Mouse (Mus musculus) liver, embryonic 15.5 days (tissue): ENCODE measurements around the gene Hcar2. TPM values are rescaled to one million over a fixed set of nuclear protein-coding genes. Genes with fewer than 3 reads are reported as not detected.

Source experiments
- ATAC-seq: fragments of 200-750 bp; cut with Nextera tagmentation; 2 replicates; pipeline ENCODE4 v1.8.0; 2017; ENCODE audit warnings: moderate number of reproducible peaks, mild to moderate bottlenecking, moderate library complexity; ENCODE audit not compliant: insufficient read depth
- H3K27ac ChIP-seq: fragments of 300-500 bp; sonication (generic); replicated peaks from 2 replicates; pipeline ENCODE4 v1.5.1; 2015; ENCODE audit warnings: mild to moderate bottlenecking, inconsistent platforms
- H3K27me3 ChIP-seq: fragments of 300-500 bp; sonication (generic); 2 replicates; pipeline ENCODE4 v1.6.1; 2015; ENCODE audit warnings: mild to moderate bottlenecking, inconsistent platforms
- H3K36me3 ChIP-seq: fragments of 300-500 bp; sonication (generic); replicated peaks from 2 replicates; pipeline ENCODE4 v1.6.1; 2015; ENCODE audit warnings: moderate library complexity, mild to moderate bottlenecking, inconsistent platforms
- H3K4me1 ChIP-seq: fragments of 300-500 bp; sonication (generic); replicated peaks from 2 replicates; pipeline ENCODE4 v1.6.1; 2015; ENCODE audit warnings: inconsistent platforms
- H3K4me2 ChIP-seq: fragments of 300-500 bp; sonication (generic); 2 replicates; pipeline ENCODE4 v1.6.1; 2015; ENCODE audit warnings: moderate library complexity, mild to moderate bottlenecking, inconsistent platforms
- H3K4me3 ChIP-seq: fragments of 300-500 bp; sonication (generic); replicated peaks from 2 replicates; pipeline ENCODE4 v1.5.1; 2015; ENCODE audit warnings: mild to moderate bottlenecking, inconsistent platforms
- H3K9ac ChIP-seq: fragments of 300-500 bp; sonication (generic); 2 replicates; pipeline ENCODE4 v1.6.1; 2015; ENCODE audit warnings: moderate library complexity, mild to moderate bottlenecking, inconsistent platforms
- H3K9me3 ChIP-seq: fragments of 300-500 bp; sonication (generic); replicated peaks from 2 replicates; pipeline ENCODE4 v1.6.1; 2016; ENCODE audit warnings: inconsistent platforms
- WGBS: fragments of 180-500 bp; shearing (Covaris S2); methylation state at CpG from one replicate; pipeline ENCODE4 v1.1.7; 2015; ENCODE audit warnings: mixed read lengths; ENCODE audit not compliant: insufficient replicate concordance; 5-methylcytosine and 5-hydroxymethylcytosine counted together
- polyA plus RNA-seq: library from polyadenylated mRNA; unstranded; fragments of >200 nt; fragmentation: Nextera tagmentation; extraction: Ambion mirVana; gene quantifications from 2 replicates; pipeline ENCODE4 v1.2.1, GENCODE M21; 2015

Gene Hcar2
- polyA plus RNA-seq, result 0.18 and 0.32 TPM in 2 replicates

- Histone ChIP-seq H3K4me2 (no peak within 1 kb of the TSS), H3K4me1 (peaks cover 11% of the 10 kb centered on the region), H3K4me3 (no peak within 1 kb of the TSS), H3K9ac (no peak within 1 kb of the TSS), H3K36me3 (no peaks in the 10 kb centered on the region), H3K27ac (no peak within 1 kb of the TSS), H3K27me3 (no peaks in the 10 kb centered on the region), H3K9me3 (no peaks in the 10 kb centered on the region)
- WGBS, result 55% methylated on average over 12 of the region's 12 CpGs
- no peak for ATAC-seq
Measured at GRCm38 (mm10) chr5:123865365-123865764, at the start of gene Hcar2. Gene Hcar2 (minus strand): TSS chr5:123865499.

- H3K9me3 ChIP-seq, result no peaks in the 10 kb centered on the region
- H3K4me2 ChIP-seq, result no peak overlapping the region
- no peak overlapping the region for H3K27ac ChIP-seq
- 70% methylated on average over 3 of the region's 3 CpGs for WGBS
- H3K9ac ChIP-seq, result no peak overlapping the region
- no peaks in the 10 kb centered on the region for H3K27me3 ChIP-seq
- no peak for ATAC-seq
- peaks cover 65% of the 10 kb centered on the region for H3K36me3 ChIP-seq
- no peaks in the 10 kb centered on the region for H3K4me1 ChIP-seq
- no peak overlapping the region for H3K4me3 ChIP-seq
Measured at GRCm38 (mm10) chr5:123914852-123915251, 49.6 kb upstream of the Hcar2 start.

- Histone ChIP-seq H3K36me3 (peaks cover 34% of the 10 kb centered on the region), H3K9ac (peak overlapping the region; percentile 94), H3K4me2 (peak overlapping the region; percentile 95), H3K9me3 (no peaks in the 10 kb centered on the region), H3K27ac (peak overlapping the region; percentile 83), H3K27me3 (no peaks in the 10 kb centered on the region), H3K4me1 (peaks cover 27% of the 10 kb centered on the region), H3K4me3 (peak overlapping the region; percentile 93)
- 2% methylated on average over 10 of the region's 10 CpGs for WGBS
- ATAC-seq, result no peak
Measured at GRCm38 (mm10) chr5:123907631-123907977, 42.3 kb upstream of the Hcar2 start.

GRCm38 (mm10) chr5:123906976-123907630 lies 41.8 kb upstream of the Hcar2 start, which contains the start of gene Denr:
Gene Denr (plus strand): TSS chr5:123907175.
- Histone ChIP-seq H3K4me2 (peak within 1 kb of the TSS; percentile 95), H3K9me3 (no peaks in the 10 kb centered on the region), H3K27me3 (no peaks in the 10 kb centered on the region), H3K27ac (peak within 1 kb of the TSS; percentile 83), H3K4me1 (peaks cover 27% of the 10 kb centered on the region), H3K4me3 (peak within 1 kb of the TSS; percentile 93), H3K36me3 (peaks cover 32% of the 10 kb centered on the region), H3K9ac (peak within 1 kb of the TSS; percentile 94)
- under 1% methylated on average over 61 of the region's 61 CpGs for WGBS
- ATAC-seq, result peak; percentile 93

- 58% methylated on average over 17 of the region's 17 CpGs for WGBS
- Histone ChIP-seq H3K9me3 (no peaks in the 10 kb centered on the region), H3K36me3 (peaks cover 27% of the 10 kb centered on the region), H3K27me3 (no peaks in the 10 kb centered on the region), H3K4me3 (peak overlapping the region; percentile 93), H3K9ac (no peak overlapping the region), H3K4me1 (peaks cover 27% of the 10 kb centered on the region), H3K4me2 (peak overlapping the region; percentile 95), H3K27ac (0 out of 2 replicates have a peak overlapping the region, but pooled peaks have one; percentile 41)
- ATAC-seq, result no peak
Measured at GRCm38 (mm10) chr5:123906146-123906975, 41.1 kb upstream of the Hcar2 start.

GRCm38 (mm10) chr5:123904059-123904672 lies 38.9 kb upstream of the Hcar2 start:
- Histone ChIP-seq H3K4me3 (no peak overlapping the region), H3K9me3 (no peaks in the 10 kb centered on the region), H3K27ac (no peak overlapping the region), H3K36me3 (peaks cover 10% of the 10 kb centered on the region), H3K9ac (no peak overlapping the region), H3K4me1 (peaks cover 27% of the 10 kb centered on the region), H3K27me3 (no peaks in the 10 kb centered on the region), H3K4me2 (no peak overlapping the region)
- no peak for ATAC-seq
- WGBS, result 59% methylated on average over 11 of the region's 11 CpGs

- Histone ChIP-seq H3K27ac (no peak overlapping the region), H3K4me2 (no peak overlapping the region), H3K4me1 (peaks cover 3% of the 10 kb centered on the region; the same call in 1 of the 2 replicates), H3K4me3 (no peak overlapping the region), H3K9me3 (no peaks in the 10 kb centered on the region), H3K9ac (no peak overlapping the region), H3K36me3 (no peaks in the 10 kb centered on the region), H3K27me3 (no peaks in the 10 kb centered on the region)
- no peak for ATAC-seq
- 41% methylated on average over 13 of the region's 13 CpGs for WGBS
Measured at GRCm38 (mm10) chr5:123897352-123897751, 32.1 kb upstream of the Hcar2 start.

- Histone ChIP-seq H3K4me3 (no peak overlapping the region), H3K9me3 (no peaks in the 10 kb centered on the region), H3K27ac (no peak overlapping the region), H3K4me1 (peaks cover 7% of the 10 kb centered on the region; the same call in 1 of the 2 replicates), H3K4me2 (no peak overlapping the region), H3K36me3 (no peaks in the 10 kb centered on the region), H3K27me3 (no peaks in the 10 kb centered on the region), H3K9ac (no peak overlapping the region)
- 66% methylated on average over 11 of the region's 11 CpGs for WGBS
- ATAC-seq, result no peak
Measured at GRCm38 (mm10) chr5:123896395-123896794, 31.1 kb upstream of the Hcar2 start.

GRCm38 (mm10) chr5:123893520-123893919 lies 28.2 kb upstream of the Hcar2 start:
- Histone ChIP-seq H3K9ac (no peak overlapping the region), H3K27ac (no peak overlapping the region), H3K4me2 (no peak overlapping the region), H3K9me3 (no peaks in the 10 kb centered on the region), H3K4me3 (no peak overlapping the region), H3K4me1 (peaks cover 13% of the 10 kb centered on the region; the same call in 1 of the 2 replicates), H3K27me3 (no peaks in the 10 kb centered on the region), H3K36me3 (no peaks in the 10 kb centered on the region)
- 57% methylated on average over 5 of the region's 5 CpGs for WGBS
- ATAC-seq, result no peak

GRCm38 (mm10) chr5:123891669-123892068 lies 26.4 kb upstream of the Hcar2 start:
- no peaks in the 10 kb centered on the region for H3K9me3 ChIP-seq
- 15% methylated on average over 6 of the region's 6 CpGs for WGBS
- no peaks in the 10 kb centered on the region for H3K27me3 ChIP-seq
- ATAC-seq, result no peak
- no peak overlapping the region for H3K4me2 ChIP-seq
- H3K36me3 ChIP-seq, result no peaks in the 10 kb centered on the region
- H3K4me1 ChIP-seq, result peaks cover 13% of the 10 kb centered on the region; the same call in 1 of the 2 replicates
- no peak overlapping the region for H3K4me3 ChIP-seq
- no peak overlapping the region for H3K27ac ChIP-seq
- no peak overlapping the region for H3K9ac ChIP-seq

GRCm38 (mm10) chr5:123890987-123891386 lies 25.7 kb upstream of the Hcar2 start:
- 58% methylated on average over 5 of the region's 5 CpGs for WGBS
- Histone ChIP-seq H3K27me3 (no peaks in the 10 kb centered on the region), H3K4me3 (no peak overlapping the region), H3K9ac (no peak overlapping the region), H3K9me3 (no peaks in the 10 kb centered on the region), H3K27ac (no peak overlapping the region), H3K4me2 (no peak overlapping the region), H3K4me1 (peaks cover 13% of the 10 kb centered on the region; the same call in 1 of the 2 replicates), H3K36me3 (no peaks in the 10 kb centered on the region)
- ATAC-seq, result no peak
